Mouse (Mus musculus) neural tube, embryonic 11.5 days (tissue): ENCODE results near the gene Mvb12a. TPM values are rescaled to one million over a fixed set of nuclear protein-coding genes. Genes with fewer than 3 reads are reported as not detected.
A peak's percentile ranks its signal among the peaks of the same experiment; 100 is the strongest.

ENCODE experiments used
- ATAC-seq: fragments of 200-750 bp; cut with Nextera tagmentation; 2 replicates; pipeline ENCODE4 v1.8.0; 2017; ENCODE audit warnings: moderate number of reproducible peaks, mild to moderate bottlenecking, moderate TSS enrichment, moderate library complexity; ENCODE audit not compliant: insufficient read depth, low FRiP score, low TSS enrichment
- DNase-seq: peaks from one replicate; pipeline ENCODE4 v3.0.0-alpha.2; 2015; ENCODE audit warnings: low spot score
- H3K27ac ChIP-seq: fragments of 300-500 bp; sonication (generic); 2 replicates; pipeline ENCODE4 v1.5.1; 2014; ENCODE audit warnings: low read depth, mild to moderate bottlenecking, low read length
- H3K27me3 ChIP-seq: fragments of 300-500 bp; sonication (generic); 2 replicates; pipeline ENCODE4 v1.6.1; 2014; ENCODE audit warnings: mild to moderate bottlenecking, low read length, mixed read lengths; ENCODE audit not compliant: control insufficient read depth, insufficient read depth
- H3K36me3 ChIP-seq: fragments of 300-500 bp; sonication (generic); 2 replicates; pipeline ENCODE4 v1.6.1; 2014; ENCODE audit warnings: mild to moderate bottlenecking, low read length, moderate library complexity, mixed read lengths; ENCODE audit not compliant: control insufficient read depth, insufficient read depth
- H3K4me1 ChIP-seq: fragments of 300-500 bp; sonication (generic); 2 replicates; pipeline ENCODE4 v1.6.1; 2014; ENCODE audit warnings: low read length, mixed read lengths; ENCODE audit not compliant: control insufficient read depth, insufficient read depth
- H3K4me2 ChIP-seq: fragments of 300-500 bp; sonication (generic); 2 replicates; pipeline ENCODE4 v1.6.1; 2014; ENCODE audit warnings: low read depth, mild to moderate bottlenecking, moderate library complexity
- H3K4me3 ChIP-seq: fragments of 300-500 bp; sonication (generic); 2 replicates; pipeline ENCODE4 v1.5.1; 2014; ENCODE audit warnings: low read depth, low read length
- H3K9ac ChIP-seq: fragments of 300-500 bp; sonication (generic); 2 replicates; pipeline ENCODE4 v1.6.1; 2014; ENCODE audit warnings: mild to moderate bottlenecking, low read length
- H3K9me3 ChIP-seq: fragments of 300-500 bp; sonication (generic); 2 replicates; pipeline ENCODE4 v1.6.1; 2016; ENCODE audit warnings: low read length; ENCODE audit not compliant: control insufficient read depth
- WGBS: fragments of 180-500 bp; shearing (Covaris S2); extraction: QIAGEN DNeasy Blood & Tissue Kit; methylation state at CpG from one replicate; pipeline ENCODE4 v1.1.7; 2014; 5-methylcytosine and 5-hydroxymethylcytosine counted together
- polyA plus RNA-seq: library from polyadenylated mRNA; unstranded; fragments of >200 nt; fragmentation: Nextera tagmentation; extraction: Ambion mirVana; gene quantifications from 2 replicates; pipeline ENCODE4 v1.2.1, GENCODE M21; 2014

Gene Mvb12a
- polyA plus RNA-seq = 64.7 and 69.8 TPM in 2 replicates

DNA sequence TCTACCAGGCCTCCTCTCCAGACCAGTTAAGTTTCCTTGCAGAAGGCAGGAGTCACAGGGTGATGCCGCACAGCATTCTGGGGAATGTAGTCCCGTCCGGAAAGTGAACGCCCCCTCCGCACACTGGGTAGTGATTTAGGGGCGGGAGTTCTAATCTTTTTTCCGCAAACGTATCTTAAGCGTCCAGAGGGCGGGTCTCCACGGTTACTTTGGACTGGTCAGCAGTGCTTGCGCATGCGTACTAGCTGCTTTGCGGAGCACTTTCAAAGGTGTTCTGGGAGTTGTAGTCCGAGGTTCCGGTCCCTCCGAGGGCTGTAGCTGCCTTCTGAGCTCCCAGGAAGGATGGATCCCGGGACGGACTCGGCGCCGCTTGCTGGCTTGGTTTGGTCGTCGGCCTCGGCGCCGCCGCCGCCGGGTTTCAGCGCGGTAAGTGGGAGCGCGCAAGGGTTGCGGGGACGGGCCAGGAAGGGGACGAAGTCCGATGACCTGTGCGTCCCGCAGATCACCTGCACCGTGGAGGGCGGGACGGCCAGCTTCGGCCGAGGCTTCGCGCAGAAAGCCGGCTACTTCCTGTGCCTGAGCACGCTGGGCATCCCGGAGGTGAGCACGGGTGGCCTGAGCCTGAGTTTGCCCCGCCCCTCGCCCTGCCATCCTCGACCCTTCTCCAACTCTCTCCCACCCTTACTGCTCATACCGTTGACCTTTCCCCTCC lies at the start of gene Mvb12a:
Mvb12a (plus strand) TSS at position 291 of the 712 bp plus-strand sequence.
- Histone ChIP-seq H3K9me3 (no peaks in the 10 kb centered on the region), H3K9ac (peak within 1 kb of the TSS; percentile 69), H3K27me3 (no peaks in the 10 kb centered on the region; the same call in 1 of the 2 replicates), H3K27ac (no peak within 1 kb of the TSS), H3K4me3 (peak within 1 kb of the TSS; percentile 78), H3K4me2 (peak within 1 kb of the TSS; percentile 81), H3K36me3 (peaks cover 3% of the 10 kb centered on the region; the same call in 1 of the 2 replicates), H3K4me1 (peaks cover 5% of the 10 kb centered on the region; the same call in 1 of the 2 replicates)
- WGBS = under 1% methylated on average over 51 of the region's 55 CpGs
- ATAC-seq (peak; percentile 91), DNase-seq (peak; percentile 95)

DNA sequence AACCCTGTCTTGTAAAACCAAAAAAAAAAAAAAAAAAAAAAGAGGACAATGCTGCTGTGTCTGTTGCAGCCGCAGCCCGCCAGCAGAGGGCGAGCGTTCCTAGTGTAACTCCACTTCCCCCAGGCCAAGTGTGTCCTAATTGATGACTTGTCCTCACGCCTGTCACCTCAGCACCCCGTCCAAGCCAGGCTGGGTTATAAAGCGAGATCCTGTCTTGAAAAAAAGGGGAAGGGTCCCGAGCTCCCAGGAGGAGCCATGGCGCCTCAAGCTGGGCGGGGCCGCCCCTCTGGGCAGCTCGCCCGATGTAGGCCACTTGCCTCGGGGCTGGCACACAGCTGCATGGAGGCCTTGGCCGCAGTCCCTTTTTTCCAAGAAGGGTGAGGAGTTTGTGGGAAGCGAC lies 47.7 kb upstream of the Mvb12a start:
- peaks cover 10% of the 10 kb centered on the region for H3K36me3 ChIP-seq
- no peak overlapping the region for H3K9ac ChIP-seq
- no peak overlapping the region for H3K4me3 ChIP-seq
- no peaks in the 10 kb centered on the region for H3K27me3 ChIP-seq
- H3K27ac ChIP-seq = no peak overlapping the region
- DNase-seq = peak; percentile 86
- peak; percentile 62 for ATAC-seq
- 28% methylated on average over 16 of the region's 16 CpGs for WGBS
- no peak overlapping the region for H3K4me2 ChIP-seq
- H3K9me3 ChIP-seq = no peaks in the 10 kb centered on the region
- H3K4me1 ChIP-seq = peaks cover 9% of the 10 kb centered on the region

DNA sequence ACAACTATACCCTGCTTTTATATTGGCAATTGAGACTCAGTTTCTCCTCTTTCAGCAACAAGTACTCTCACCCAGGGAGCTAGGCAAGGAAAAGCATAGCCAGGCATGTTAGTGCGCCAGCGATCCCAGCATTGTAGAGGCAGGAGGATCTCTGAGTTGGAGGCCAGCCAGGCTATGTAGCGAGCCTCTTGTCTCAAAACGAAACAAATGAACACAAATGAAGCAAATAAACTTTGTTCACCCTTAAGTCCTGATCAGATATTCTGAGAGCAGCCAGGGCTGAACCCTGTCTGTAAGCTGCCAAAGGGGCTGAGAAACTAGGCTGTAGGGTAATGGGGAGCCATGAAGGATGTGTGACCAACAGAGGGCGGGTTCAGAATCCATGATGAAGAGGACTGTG lies 46.9 kb upstream of the Mvb12a start:
- no peak for ATAC-seq
- 92% methylated on average over 5 of the region's 5 CpGs for WGBS
- no peak overlapping the region for H3K27ac ChIP-seq

DNA sequence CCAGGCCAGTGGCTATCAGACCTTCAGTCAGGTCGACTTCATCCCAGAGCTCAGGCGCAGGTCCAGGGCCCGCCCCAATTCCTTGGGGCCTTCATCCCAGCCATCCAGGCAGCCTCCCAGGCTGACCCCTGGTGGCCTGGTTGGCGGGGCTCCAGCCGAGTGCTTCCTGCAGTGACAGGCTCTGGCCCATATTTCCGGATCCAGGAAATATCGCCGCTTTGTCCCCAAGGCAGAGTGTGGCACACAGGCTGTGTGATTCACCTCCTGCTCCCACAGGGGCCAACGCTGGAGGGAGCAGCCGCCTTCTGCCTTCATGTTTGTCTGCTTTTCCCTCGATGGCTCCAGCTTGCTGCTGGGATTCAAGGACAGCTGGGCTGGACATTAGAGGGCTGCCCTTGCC lies 46.2 kb upstream of the Mvb12a start:
- Histone ChIP-seq H3K36me3 (peaks cover 8% of the 10 kb centered on the region), H3K9ac (no peak overlapping the region), H3K9me3 (no peaks in the 10 kb centered on the region), H3K27ac (no peak overlapping the region), H3K4me2 (no peak overlapping the region), H3K27me3 (no peaks in the 10 kb centered on the region), H3K4me3 (no peak overlapping the region), H3K4me1 (peaks cover 9% of the 10 kb centered on the region)
- DNase-seq = no peak
- no peak for ATAC-seq
- 53% methylated on average over 11 of the region's 11 CpGs for WGBS

More for the DNA sequence above, 46.9 kb upstream of the Mvb12a start:
- no peak overlapping the region for H3K4me3 ChIP-seq
- H3K4me1 ChIP-seq = peaks cover 9% of the 10 kb centered on the region
- H3K9ac ChIP-seq = no peak overlapping the region
- H3K36me3 ChIP-seq = peaks cover 8% of the 10 kb centered on the region
- no peak for DNase-seq
- no peaks in the 10 kb centered on the region for H3K27me3 ChIP-seq
- H3K4me2 ChIP-seq = no peak overlapping the region
- no peaks in the 10 kb centered on the region for H3K9me3 ChIP-seq

DNA sequence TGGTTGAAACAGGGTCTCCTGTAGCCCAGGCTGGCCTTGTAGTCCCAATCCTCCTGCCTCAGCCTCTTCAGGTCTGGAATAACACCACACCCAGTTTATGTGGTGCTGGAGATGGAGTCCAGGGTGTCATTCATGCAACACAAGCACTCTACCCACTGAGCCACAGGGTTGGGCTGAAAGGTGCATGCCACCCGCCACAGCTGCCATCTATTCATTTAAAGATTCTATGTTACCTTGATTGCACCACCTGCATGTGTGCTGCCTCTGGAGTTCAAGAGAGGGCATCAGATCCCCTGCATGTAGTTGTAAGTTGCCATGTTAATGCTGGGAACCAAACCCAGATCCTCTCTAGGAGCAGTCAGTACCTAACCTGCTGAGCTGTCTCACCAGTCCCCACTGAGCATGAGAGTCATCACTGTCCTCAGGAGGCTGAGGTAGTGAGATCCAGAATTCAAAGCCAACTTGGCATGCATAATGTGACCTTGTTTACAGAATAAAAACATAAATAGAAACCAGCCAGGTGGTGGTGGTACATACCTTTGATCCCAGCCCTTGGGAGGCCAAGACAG lies 45.6 kb upstream of the Mvb12a start:
- DNase-seq = no peak
- Histone ChIP-seq H3K4me2 (no peak overlapping the region), H3K36me3 (peaks cover 3% of the 10 kb centered on the region), H3K27ac (no peak overlapping the region), H3K9ac (no peak overlapping the region), H3K9me3 (no peaks in the 10 kb centered on the region), H3K4me3 (no peak overlapping the region), H3K4me1 (peaks cover 9% of the 10 kb centered on the region), H3K27me3 (no peaks in the 10 kb centered on the region)
- WGBS = 92% methylated on average over 1 of the region's 1 CpGs
- no peak for ATAC-seq

DNA sequence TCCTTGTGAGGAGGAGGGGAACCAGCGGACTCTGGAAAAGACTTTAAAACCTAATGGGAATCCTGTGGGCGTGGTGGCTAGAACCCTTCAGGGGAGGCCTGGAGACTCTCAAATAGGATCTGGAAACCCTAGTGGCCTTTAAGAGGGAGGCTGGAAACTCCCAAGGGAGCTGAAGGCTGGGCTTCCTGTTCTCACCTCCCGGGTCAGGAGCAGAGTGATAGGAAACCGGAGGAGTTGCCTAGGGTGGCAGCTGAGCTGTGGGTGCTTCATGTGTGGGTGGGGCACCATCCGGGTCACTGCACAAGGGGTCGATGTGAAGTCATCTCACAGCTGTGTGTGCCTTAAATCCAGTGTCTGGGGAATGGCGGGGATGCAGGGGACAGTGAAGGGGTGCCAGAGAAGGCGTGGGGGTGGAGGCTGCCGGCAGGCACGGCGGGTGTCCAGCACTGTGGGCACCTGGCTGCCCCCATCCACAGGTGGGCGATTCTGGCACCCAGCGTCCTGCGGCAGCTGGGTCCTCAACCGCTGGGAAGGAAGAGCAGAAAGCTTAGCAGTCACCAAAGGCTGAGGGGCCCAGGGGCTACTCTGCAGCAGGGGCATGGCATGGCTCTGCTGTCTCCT lies 44.7 kb upstream of the Mvb12a start:
- Histone ChIP-seq H3K4me1 (peaks cover 9% of the 10 kb centered on the region), H3K27ac (peak overlapping the region; percentile 31; the same call in 1 of the 2 replicates), H3K4me2 (no peak overlapping the region), H3K9ac (peak overlapping the region; percentile 5; the same call in 1 of the 2 replicates), H3K4me3 (no peak overlapping the region), H3K9me3 (no peaks in the 10 kb centered on the region), H3K36me3 (peaks cover 2% of the 10 kb centered on the region; the same call in 1 of the 2 replicates), H3K27me3 (no peaks in the 10 kb centered on the region)
- no peak for ATAC-seq
- DNase-seq = no peak
- 29% methylated on average over 11 of the region's 15 CpGs for WGBS

DNA sequence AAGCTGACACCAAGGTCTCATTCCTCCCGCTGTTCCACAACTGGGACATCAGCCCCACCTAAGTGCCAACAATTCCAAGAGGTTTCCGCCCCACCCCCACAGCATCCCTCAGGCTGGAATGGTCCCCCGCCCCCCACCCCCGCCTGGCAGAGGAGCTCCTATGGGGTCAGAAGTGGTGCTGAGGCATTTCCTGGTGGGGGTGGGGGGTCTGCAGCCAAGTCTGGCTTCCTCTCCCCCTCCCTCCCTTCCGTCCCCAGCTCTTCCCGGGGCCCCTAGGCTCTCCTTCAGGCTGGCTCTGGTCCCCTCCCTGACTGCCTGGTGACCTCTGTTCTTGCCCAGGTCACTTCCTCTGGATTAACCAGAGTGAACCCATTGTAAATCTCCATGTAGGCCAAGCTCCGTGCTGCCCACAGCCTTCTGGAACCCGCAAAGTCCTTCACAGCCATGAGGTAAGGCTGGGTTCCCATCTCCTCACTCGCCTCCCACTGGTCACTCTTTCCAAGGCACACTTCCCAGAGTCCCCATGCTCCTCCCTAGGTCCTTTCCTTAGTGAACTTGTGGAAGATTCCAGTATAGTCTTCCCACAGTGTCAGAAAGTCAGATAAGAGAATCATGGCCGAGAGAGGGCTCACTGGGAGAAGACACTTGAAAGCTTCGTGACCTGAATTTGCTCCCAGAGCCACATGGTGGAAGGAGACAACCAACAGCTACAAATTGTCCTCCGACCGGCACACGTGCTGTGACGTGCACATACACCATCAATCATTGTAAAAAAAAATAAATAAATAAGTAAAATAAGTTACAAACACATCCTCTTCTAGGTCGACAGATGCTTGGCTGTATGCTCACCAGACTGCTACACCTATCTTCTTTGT lies 43.7 kb upstream of the Mvb12a start:
- Histone ChIP-seq H3K27me3 (no peaks in the 10 kb centered on the region), H3K9me3 (no peaks in the 10 kb centered on the region), H3K4me3 (no peak overlapping the region), H3K36me3 (no peaks in the 10 kb centered on the region), H3K4me2 (no peak overlapping the region), H3K9ac (no peak overlapping the region), H3K27ac (no peak overlapping the region), H3K4me1 (peaks cover 9% of the 10 kb centered on the region)
- 33% methylated on average over 16 of the region's 16 CpGs for WGBS
- ATAC-seq (no peak), DNase-seq (no peak)

DNA sequence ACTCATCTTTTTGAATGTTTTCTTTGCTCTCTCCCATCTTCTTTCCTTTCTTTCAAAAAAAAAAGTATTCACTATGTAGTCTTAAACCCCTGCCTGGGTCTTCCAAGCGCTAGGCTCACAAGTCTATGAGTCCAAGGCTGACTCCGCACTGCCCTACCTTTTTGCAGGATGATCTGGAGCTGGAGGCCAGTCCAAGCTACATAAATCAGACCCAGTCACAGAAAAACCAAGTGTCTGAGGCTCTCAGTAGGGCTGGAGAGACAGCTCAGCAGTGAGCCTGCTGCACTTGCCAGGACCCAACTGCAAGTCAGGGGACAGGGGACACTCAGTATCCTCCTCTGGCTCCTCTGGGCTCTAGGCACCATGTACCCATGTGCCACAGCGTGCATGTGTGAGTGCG lies 38.4 kb upstream of the Mvb12a start:
- no peak overlapping the region for H3K4me2 ChIP-seq
- DNase-seq = no peak
- WGBS = 92% methylated on average over 4 of the region's 4 CpGs
- H3K27me3 ChIP-seq = peaks cover 31% of the 10 kb centered on the region
- no peak for ATAC-seq
- H3K36me3 ChIP-seq = no peaks in the 10 kb centered on the region
- no peaks in the 10 kb centered on the region for H3K4me1 ChIP-seq
- H3K9me3 ChIP-seq = no peaks in the 10 kb centered on the region
- no peak overlapping the region for H3K4me3 ChIP-seq
- no peak overlapping the region for H3K27ac ChIP-seq
- H3K9ac ChIP-seq = no peak overlapping the region
